Mouse (Mus musculus): Measurements from ENCODE around the gene Dcps. TPM values are rescaled to one million over a fixed set of nuclear protein-coding genes. Genes with fewer than 3 reads are reported as not detected.

Dcps gene
- total RNA-seq, 2 experiments from 2014 or later: 64.6 to 65.7 TPM

Other genes with a start within 250 kb of the Dcps start
- gene St3gal4, start 56.8 kb downstream of the Dcps start, total RNA-seq (2014; fragmentation: Nextera tagmentation): 43.1 and 47.0 TPM in 2 replicates
- 24.2 and 31.6 TPM in 2 replicates for gene St3gal4, start 56.8 kb downstream of the Dcps start, total RNA-seq (2017)
- gene Srpr, start 24.1 kb upstream of the Dcps start, total RNA-seq (2014; fragmentation: Nextera tagmentation): 50.0 and 60.6 TPM in 2 replicates
- gene Srpr, start 24.1 kb upstream of the Dcps start, total RNA-seq (2017): 47.4 and 84.9 TPM in 2 replicates
- gene Tirap, start 24.2 kb upstream of the Dcps start, total RNA-seq (2014; fragmentation: Nextera tagmentation): 2.8 and 3.9 TPM in 2 replicates
- 1.2 and 8.7 TPM in 2 replicates for gene Tirap, start 24.2 kb upstream of the Dcps start, total RNA-seq (2017)
- 29.5 and 36.4 TPM in 2 replicates for gene Foxred1, start 35.0 kb upstream of the Dcps start, total RNA-seq (2014; fragmentation: Nextera tagmentation)
- 37.9 and 52.0 TPM in 2 replicates for gene Foxred1, start 35.0 kb upstream of the Dcps start, total RNA-seq (2017)
- gene Fam118b, start 91.7 kb upstream of the Dcps start, total RNA-seq (2014; fragmentation: Nextera tagmentation): 24.7 and 34.1 TPM in 2 replicates
- 8.7 and 16.5 TPM in 2 replicates for gene Fam118b, start 91.7 kb upstream of the Dcps start, total RNA-seq (2017)
- 31.0 and 47.2 TPM in 2 replicates for gene Rpusd4, start 91.8 kb upstream of the Dcps start, total RNA-seq (2014; fragmentation: Nextera tagmentation)
- 13.9 and 21.5 TPM in 2 replicates for gene Rpusd4, start 91.8 kb upstream of the Dcps start, total RNA-seq (2017)
- gene Cdon, start 245.1 kb upstream of the Dcps start, total RNA-seq (2014; fragmentation: Nextera tagmentation): 1.8 TPM in 1 of 2 replicates, not detected in the other
- 3.0 and 9.2 TPM in 2 replicates for gene Cdon, start 245.1 kb upstream of the Dcps start, total RNA-seq (2017)

Data from megakaryocyte-erythroid progenitor cell, adult 5-6 weeks (primary cell).